Mouse (Mus musculus) brain, adult 2 months (tissue): Measurements from ENCODE around the gene Gm3164.
"Not testable (repeated sequence)": the region's sequence is repeated elsewhere in the genome, so short reads cannot be mapped to it uniquely, and the experiment has no call there.

Experiments used
- DNase-seq: peaks from one replicate; pipeline ENCODE4 v3.0.0; 2011; ENCODE audit warnings: low read depth, low spot score

Gene Gm3164

DNA sequence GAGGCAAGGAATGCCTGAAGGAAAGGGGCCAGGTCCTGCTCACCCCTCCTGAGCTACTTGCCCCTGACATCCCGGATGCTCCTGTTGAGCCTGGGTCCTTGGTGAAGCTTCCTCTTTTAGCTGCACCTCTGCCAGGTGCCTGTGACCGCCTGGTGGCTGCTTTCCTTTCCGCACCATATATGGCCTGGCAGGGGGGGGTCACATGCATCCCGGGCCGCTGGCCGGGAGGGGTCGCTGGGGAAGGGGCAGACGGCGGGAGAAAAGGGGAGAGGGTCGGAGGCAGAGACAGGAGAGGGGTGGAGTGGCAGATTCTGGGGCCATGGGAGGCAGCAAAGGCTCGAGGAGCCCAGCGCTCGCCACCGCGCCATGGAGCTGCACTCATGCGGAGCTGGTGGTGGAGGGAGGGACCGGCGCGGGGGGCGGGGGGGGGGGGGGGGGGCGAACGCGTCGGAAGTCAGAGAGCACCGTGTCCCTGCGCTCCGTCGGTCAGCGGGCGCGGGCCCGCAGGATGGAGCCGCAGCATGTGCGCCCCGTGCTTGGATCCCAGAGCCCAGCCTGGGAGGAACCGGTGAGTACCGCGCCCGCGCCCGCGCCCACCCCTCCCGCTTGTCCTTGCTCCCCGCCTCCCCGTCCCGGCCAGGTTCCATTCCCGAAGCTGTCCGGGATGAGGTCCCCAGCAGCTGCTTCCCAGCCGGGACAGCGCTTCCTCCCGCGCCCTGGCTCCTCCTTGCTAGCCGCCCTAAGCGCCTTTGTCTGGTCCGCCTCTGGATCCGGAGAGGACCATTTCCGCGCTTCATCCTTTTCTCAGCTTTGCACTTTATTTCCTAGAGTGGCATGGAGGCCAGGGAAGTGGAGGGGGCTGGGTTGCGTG lies at the start of gene Gm3164:
Gene Gm3164 (plus strand): TSS at position 484 of the 871 bp plus-strand sequence.
- peak; percentile 0 for DNase-seq

DNA sequence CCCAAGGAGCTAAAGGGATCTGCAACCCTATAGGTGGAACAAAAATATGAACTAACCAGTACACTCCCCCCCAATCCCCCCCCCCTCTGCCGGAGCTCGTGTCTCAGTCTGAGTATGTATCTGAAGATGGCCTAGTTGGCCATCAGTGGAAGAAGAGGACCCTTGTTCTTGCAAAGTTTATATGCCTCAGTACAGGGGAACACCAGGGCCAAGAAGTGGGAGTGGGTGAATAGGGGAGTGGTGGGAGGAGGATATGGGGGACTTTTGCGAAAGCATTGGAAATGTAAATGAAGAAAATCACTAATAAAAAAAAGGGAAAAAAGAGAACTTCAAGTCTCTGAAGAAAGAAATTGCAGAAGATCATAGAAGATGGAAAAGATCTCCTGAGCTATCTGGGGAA lies 46.3 kb upstream of the Gm3164 start:
- not testable (repeated sequence) for DNase-seq

DNA sequence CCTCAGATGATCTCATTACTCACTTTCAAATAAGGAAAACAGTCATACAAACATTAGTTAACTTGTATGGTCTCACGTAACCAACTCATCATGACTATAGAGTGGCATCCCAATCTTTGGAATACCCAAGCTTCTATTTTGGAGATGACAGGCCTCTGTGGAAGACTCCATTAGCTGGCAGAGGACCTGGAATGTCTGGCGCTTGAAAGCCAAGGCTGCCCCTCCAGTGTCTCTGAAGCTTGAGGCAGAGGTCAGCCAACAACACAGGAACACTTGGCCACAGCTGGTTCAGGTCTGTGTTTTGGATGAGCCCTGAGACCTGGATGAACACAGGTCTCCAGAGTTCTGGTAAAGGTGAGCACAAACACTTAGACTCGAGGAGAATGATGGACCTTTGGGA lies 45.6 kb upstream of the Gm3164 start:
- DNase-seq = not testable (repeated sequence)

DNA sequence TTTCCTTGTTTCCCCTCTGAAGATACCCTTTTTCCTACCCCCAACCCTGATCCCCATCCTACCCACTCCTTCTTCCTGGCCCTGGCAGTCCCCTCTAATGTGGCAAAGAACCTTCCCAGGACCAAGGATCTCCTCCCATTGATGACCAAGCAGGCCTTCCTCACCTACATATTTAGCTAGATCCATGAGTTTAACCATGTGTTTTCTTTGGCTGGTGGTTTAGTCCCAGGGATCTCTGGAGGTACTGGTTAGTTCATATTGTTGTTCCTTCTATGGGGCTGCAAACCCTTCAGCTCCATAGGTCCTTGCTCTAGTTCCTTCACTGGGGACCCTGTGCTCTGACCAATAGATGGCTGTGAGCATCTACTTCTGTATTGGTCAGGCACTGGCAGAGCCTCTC lies 37.4 kb upstream of the Gm3164 start:
- not testable (repeated sequence) for DNase-seq

DNA sequence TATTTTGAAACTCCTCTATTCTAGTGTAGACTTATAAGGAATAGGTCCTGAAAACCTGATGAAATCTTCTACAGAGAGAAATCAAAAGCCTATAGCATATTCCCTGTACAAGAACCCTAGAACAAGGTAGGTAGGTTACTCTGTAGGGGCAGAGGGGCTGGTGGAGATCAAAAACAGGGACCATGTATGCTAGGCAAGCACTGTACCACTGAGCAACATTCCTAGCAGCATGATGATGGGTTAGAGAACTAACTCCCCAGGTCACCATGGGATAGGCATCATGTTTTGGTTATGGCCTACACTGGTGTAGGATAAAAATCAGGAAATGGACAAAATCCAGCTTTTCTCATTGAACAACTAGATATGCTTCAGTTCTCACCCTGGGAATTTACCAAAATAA lies 29.6 kb upstream of the Gm3164 start:
- not testable (repeated sequence) for DNase-seq

DNA sequence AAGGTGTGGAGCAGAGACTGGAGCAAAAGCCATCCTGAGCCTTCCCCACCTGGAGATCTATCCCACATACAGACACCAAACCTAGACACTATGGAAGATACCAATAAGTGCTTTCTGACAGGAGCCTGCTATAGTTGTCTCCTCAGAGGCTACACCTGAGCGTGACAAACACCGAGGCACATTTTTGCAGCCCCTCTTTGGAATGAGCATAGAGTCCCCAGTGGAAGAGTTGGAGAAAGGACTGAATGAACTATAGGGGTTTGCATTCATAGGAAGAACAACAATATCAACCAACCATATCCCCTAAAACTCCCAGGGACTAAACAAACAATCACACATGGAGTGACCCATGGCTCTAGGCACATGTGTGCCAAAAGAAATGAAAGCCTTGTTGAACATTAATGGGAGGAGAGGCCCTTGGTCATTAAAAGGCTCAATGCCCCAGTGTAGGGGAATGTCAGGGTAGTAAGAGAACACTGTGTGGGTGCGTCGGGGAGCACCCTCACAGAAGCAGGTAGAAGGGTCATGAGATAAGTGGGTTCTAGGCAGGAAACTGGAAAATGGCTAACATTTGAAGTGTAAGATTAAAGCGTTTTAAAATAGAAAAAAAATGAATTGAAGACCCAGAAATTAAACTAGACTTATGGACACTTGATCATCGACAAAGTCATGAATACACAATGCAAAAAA lies 22.3 kb upstream of the Gm3164 start:
- not testable (repeated sequence) for DNase-seq

DNA sequence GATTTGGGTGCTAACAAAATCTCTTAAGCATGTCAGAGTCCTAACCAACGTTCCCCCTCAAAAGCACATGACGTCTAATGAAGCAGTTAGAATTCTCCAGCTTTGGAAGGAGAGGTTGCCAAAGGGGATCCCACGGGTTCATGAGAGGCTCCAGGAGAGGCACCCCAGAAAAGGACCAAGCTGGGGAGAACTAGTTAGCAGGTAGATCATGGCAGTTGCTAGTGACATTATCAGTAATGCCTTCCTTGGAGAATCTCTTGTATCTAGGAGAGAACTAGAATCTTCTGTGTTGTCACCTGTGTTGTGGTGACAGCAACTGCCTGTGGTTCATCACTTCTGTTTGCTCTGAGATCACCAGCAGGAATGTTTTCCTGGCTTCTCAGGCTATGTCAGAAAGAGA lies 18.0 kb upstream of the Gm3164 start, which contains the start of gene Gm3159:
Gene Gm3159 (plus strand): TSS at position 301 of the 400 bp plus-strand sequence.
- not testable (repeated sequence) for DNase-seq

DNA sequence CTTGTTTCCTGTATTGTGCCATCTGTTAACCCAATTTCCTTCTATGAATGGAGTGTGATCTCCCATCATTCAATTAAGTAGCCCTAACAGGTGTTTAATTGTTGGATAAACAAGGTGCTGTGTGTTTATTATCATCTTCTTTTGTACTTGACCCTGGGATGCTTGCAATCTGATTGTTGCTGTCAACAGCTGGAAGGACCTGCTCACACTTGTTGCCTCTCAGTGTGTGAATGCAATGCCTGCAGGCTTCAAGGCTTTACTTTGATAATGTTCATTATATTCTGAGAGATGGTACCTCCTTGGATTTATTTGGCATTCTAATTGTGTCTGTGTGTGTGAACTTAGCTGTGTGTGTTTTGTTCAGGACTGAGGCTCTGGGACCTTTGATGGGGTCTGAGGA lies 16.6 kb upstream of the Gm3164 start:
- DNase-seq = not testable (repeated sequence)

DNA sequence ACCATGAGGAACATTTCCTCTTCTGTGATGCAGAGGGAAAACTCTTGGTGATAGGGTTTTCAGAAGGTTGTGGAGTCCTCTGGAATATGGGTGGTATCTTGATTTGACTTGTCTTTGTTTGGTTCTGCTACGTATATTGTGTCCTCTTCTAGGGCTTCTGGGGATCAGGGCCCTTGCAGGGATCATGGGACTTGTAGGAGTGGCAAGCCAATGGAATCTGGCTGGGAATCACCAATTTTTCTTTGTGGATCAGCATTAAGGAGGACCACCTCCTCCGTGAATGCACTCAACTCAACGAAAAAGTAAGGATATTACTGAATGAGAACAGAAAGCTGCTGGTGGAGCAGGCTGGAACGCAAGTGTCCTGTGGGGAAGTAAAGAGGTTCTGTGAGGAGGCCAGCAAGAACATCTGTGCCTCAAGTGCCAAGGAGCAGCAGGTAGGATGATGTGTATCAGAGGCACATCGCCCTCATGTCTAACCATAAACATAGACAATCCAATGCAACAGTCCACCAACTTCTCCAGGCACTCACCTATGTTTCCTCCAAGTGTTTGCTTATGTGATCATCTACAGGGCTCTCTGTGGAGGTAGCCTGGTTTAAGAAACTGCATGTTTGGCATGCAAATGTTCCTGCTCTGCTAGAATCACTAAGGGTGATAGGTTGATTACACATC lies 15.0 kb upstream of the Gm3164 start:
- not testable (repeated sequence) for DNase-seq

DNA sequence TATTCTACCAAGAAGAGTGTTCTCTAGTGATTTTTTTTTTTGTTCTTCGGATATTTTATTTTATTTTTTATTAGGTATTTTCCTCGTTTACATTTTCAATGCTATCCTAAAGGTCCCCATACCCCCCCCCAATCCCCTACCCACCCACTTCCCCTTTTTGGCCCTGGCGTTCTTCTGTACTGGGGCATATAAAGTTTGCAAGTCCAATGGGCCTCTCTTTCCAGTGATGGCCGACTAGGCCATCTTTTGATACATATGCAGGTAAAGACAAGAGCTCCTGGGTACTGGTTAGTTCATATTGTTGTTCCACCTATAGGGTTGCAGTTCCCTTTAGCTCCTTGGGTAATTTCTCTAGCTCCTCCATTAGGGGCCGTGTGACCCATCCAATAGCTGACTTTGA lies 14.0 kb upstream of the Gm3164 start:
- not testable (repeated sequence) for DNase-seq

DNA sequence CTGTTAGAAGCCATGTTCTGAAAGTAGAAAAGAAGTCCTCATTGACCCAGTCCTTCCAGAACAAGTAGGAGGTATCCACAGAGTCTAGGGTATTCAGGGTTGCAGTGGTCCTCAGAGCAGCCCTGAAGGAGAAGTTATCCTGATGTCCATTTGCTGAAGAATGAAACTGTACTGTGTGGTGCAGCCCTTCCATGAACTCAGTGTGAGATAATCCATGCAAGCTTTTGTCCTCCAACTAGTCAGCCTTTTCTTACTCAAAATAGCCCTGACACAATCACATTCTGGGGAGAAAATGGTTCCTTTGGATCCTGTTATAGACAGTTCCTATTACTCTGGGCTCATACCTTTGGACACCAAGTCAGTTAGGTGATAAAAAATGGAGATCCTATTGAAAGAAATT lies 11.4 kb upstream of the Gm3164 start:
- DNase-seq = not testable (repeated sequence)

DNA sequence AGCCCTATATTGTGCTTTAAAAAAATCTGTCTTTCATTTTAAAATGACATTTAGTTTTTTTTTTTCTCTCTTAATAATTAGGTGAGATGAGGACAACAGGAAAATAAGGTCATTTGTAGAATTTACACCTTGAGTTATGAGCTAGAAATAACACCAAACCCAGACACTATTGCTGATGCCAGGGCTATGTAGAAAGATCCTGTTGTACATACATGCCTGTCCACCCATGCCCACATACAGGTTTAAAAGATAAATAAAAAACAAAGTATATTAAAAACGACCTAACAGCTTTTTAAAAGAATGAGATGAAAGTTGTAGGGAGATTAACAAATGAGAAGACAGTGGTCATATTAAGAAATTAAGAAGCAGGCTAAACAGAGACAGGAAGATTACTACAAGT lies 5.3 kb upstream of the Gm3164 start:
- not testable (repeated sequence) for DNase-seq

DNA sequence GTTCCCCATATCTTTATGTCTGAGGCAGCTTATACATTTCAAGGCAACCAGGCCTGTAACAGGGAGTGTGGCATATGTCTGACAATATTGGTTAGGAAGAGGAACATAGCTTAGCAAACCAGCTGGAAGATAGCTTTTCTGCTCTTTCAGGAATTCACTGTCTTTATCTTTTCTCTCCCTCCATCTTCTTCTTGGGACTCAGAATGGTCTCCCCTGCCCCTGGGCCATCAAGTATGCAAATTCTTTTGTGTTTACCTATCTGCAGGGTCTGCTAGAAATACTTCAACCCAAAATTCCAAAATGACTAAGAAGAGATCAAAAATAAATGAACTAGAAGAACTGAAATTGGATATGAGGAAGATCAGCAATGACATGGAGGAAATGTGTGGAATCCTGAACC lies 15.4 kb downstream of the Gm3164 start, which contains the start of gene Gm3173:
Gene Gm3173 (plus strand): TSS at position 301 of the 400 bp plus-strand sequence.
- not testable (repeated sequence) for DNase-seq

DNA sequence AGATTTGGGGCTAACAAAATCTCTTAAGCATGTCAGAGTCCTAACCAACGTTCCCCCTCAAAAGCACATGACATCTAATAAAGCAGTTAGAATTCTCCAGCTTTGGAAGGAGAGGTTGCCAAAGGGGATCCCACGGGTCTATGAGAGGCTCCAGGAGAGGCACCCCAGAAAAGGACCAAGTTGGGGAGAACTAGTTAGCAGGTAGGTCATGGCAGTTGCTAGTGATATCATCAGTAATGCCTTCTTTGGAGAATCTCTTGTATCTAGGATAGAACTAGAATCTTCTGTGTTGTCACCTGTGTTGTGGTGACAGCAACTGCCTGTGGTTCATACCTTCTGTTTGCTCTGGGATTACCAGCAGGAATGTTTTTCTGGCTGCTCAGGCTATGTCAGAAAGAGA lies 66.2 kb downstream of the Gm3164 start, which contains the start of gene Gm3182:
Gene Gm3182 (plus strand): TSS at position 301 of the 400 bp plus-strand sequence.
- not testable (repeated sequence) for DNase-seq
